Mouse (Mus musculus): Measurements from ENCODE around the gene Tcf19.
"Not testable (repeated sequence)": the region's sequence is repeated elsewhere in the genome, so short reads cannot be mapped to it uniquely, and the experiment has no call there.

Gene Tcf19

GRCm38 (mm10) chr17:35469842-35470751, 46.5 kb downstream of the Tcf19 start, which contains the start of gene H2-Q10:
TSS of gene H2-Q10 (plus strand) at chr17:35470089.
- DNase-seq: peak; percentile 60

DNA sequence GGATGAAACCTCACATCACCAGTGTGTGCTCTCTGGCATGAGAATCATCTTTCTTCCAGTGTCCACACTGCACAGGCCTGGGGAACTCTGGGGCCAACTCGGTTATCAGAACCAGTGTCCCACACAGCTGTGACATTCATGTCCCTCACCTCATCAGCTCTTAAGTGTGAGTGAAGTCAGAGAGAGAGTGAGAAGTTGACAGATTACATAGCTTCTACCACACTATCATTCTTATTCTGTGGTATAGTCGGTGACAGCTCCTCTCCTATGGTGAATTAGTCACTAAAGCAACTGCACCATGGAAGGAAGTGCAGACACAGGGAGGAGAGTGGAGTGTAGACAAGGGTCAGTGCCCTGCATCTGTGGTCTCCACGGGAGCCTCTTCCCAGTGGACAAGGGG, 47.7 kb downstream of the Tcf19 start:
- not testable (repeated sequence) for DNase-seq

- DNase-seq: not testable (repeated sequence)
Observed at GRCm38 (mm10) chr17:35465651-35466050, 51.0 kb downstream of the Tcf19 start.
